Mouse (Mus musculus) MEL (cell line): ENCODE measurements at regions not wholly inside any gene's neighbourhood (a gene's known extent, or its start where the extent isn't known, plus 50 kb on each side); places are given as distances from the start of the nearest gene placed in this dataset.

Experiments
- DNase-seq: peaks from one replicate; pipeline ENCODE4 v3.0.0; 2011; ENCODE audit warnings: low read depth, low spot score
- H3K27ac ChIP-seq: 2 replicates; pipeline ENCODE4 v1.5.1; 2012; ENCODE audit warnings: low read depth, mild to moderate bottlenecking, control low read depth, low read length, moderate library complexity; ENCODE audit not compliant: control insufficient read depth
- H3K27me3 ChIP-seq, 2 experiments: fragments of 150-350 bp in 1 of 2; sonication (generic) in 1 of 2; 2 replicates each; pipeline ENCODE4 v1.6.1; 2012; ENCODE audit warnings: low read length in 2 of 2, mild to moderate bottlenecking in 2 of 2, improper control_type of control experiment in 1 of 2, moderate library complexity in 1 of 2; ENCODE audit not compliant: insufficient read depth in 2 of 2, control insufficient read depth in 1 of 2
- H3K36me3 ChIP-seq, 2 experiments: 2 replicates each; pipeline ENCODE4 v1.6.1; 2012 to 2014; ENCODE audit warnings: low read length in 2 of 2, improper control_type of control experiment in 1 of 2, inconsistent platforms in 1 of 2, mild to moderate bottlenecking in 1 of 2; ENCODE audit not compliant: insufficient read depth in 2 of 2, control insufficient read depth in 1 of 2
- H3K4me1 ChIP-seq, 2 experiments: fragments of 150-350 bp in 1 of 2; sonication (generic) in 1 of 2; 2 replicates each; pipeline ENCODE4 v1.6.1; 2012; ENCODE audit warnings: low read length in 2 of 2, improper control_type of control experiment in 1 of 2, mild to moderate bottlenecking in 1 of 2; ENCODE audit not compliant: insufficient read depth in 2 of 2, control insufficient read depth in 1 of 2
- H3K4me3 ChIP-seq, 2 experiments: fragments of 150-350 bp in 1 of 2; sonication (generic) in 1 of 2; 2 replicates each; pipeline ENCODE4 v1.5.1; 2012; ENCODE audit warnings: low read depth in 2 of 2, low read length in 2 of 2, mild to moderate bottlenecking in 2 of 2, moderate library complexity in 2 of 2, control low read depth in 1 of 2, improper control_type of control experiment in 1 of 2; ENCODE audit not compliant: control insufficient read depth in 1 of 2, insufficient read depth in 1 of 2
- H3K79me2 ChIP-seq: 2 replicates; pipeline ENCODE4 v1.6.1; 2012; ENCODE audit warnings: mild to moderate bottlenecking, low read length, moderate library complexity; ENCODE audit not compliant: control insufficient read depth, poor library complexity, insufficient read depth
- H3K9ac ChIP-seq: 2 replicates; pipeline ENCODE4 v1.6.1; 2012; ENCODE audit warnings: low read depth, mild to moderate bottlenecking, control low read depth, low read length, moderate library complexity; ENCODE audit not compliant: control insufficient read depth, poor library complexity, severe bottlenecking
- H3K9me3 ChIP-seq: fragments of 150-350 bp; sonication (generic); replicated peaks from 2 replicates; pipeline ENCODE4 v1.6.1; 2012; ENCODE audit warnings: mild to moderate bottlenecking, low read length, improper control_type of control experiment, moderate library complexity; ENCODE audit not compliant: insufficient read depth
- CHD1 ChIP-seq: IDR thresholded peaks from 2 replicates; pipeline ENCODE4 v1.6.1; 2012; ENCODE audit warnings: low read depth, mild to moderate bottlenecking, inconsistent platforms, low read length, improper control_type of control experiment
- ELF1 ChIP-seq: IDR thresholded peaks from 2 replicates; pipeline ENCODE4 v1.6.1; 2014; ENCODE audit warnings: low read depth, mild to moderate bottlenecking, inconsistent platforms, low read length, improper control_type of control experiment, moderate library complexity
- EP300 ChIP-seq, 2 experiments: IDR thresholded peaks; 2 replicates each; pipeline ENCODE4 v1.6.1; 2011; ENCODE audit warnings: improper control_type of control experiment in 2 of 2, low read length in 2 of 2, low read depth in 1 of 2, mild to moderate bottlenecking in 1 of 2
- ETS1 ChIP-seq: IDR thresholded peaks from 2 replicates; pipeline ENCODE4 v1.6.1; 2012; ENCODE audit warnings: low read depth, mild to moderate bottlenecking, inconsistent platforms, low read length, improper control_type of control experiment, moderate library complexity
- GABPA ChIP-seq: IDR thresholded peaks from 2 replicates; pipeline ENCODE4 v1.6.1; 2012; ENCODE audit warnings: low read depth, mild to moderate bottlenecking, inconsistent platforms, low read length, improper control_type of control experiment, moderate library complexity
- GATA1 ChIP-seq: IDR thresholded peaks from 2 replicates; pipeline ENCODE4 v1.6.1; 2011; ENCODE audit warnings: low read depth, low read length, improper control_type of control experiment
- HCFC1 ChIP-seq: IDR thresholded peaks from 2 replicates; pipeline ENCODE4 v1.6.1; 2012; ENCODE audit warnings: low read depth, mild to moderate bottlenecking, inconsistent platforms, low read length, improper control_type of control experiment, moderate library complexity
- KAT2A ChIP-seq: conservative IDR thresholded peaks from 2 replicates; pipeline ENCODE4 v1.6.1; 2012; ENCODE audit warnings: low read depth, low read length, improper control_type of control experiment, inconsistent platforms
- MAX ChIP-seq: IDR thresholded peaks from 2 replicates; pipeline ENCODE4 v1.6.1; 2011; ENCODE audit warnings: low read length, improper control_type of control experiment
- MEF2A ChIP-seq: IDR thresholded peaks from 2 replicates; pipeline ENCODE4 v1.6.1; 2014; ENCODE audit warnings: low read depth, mild to moderate bottlenecking, inconsistent platforms, low read length, improper control_type of control experiment; ENCODE audit not compliant: poor library complexity, insufficient replicate concordance, severe bottlenecking; ENCODE audit errors: extremely low read depth
- MXI1 ChIP-seq: IDR thresholded peaks from 2 replicates; pipeline ENCODE4 v1.6.1; 2011; ENCODE audit warnings: mild to moderate bottlenecking, low read depth, low read length, improper control_type of control experiment
- MYC ChIP-seq: IDR thresholded peaks from 2 replicates; pipeline ENCODE4 v1.6.1; 2011; ENCODE audit warnings: low read depth, mild to moderate bottlenecking, low read length, improper control_type of control experiment, moderate library complexity
- NELFE ChIP-seq: IDR thresholded peaks from 2 replicates; pipeline ENCODE4 v1.6.1; 2011; ENCODE audit warnings: low read depth, low read length, improper control_type of control experiment
- NRF1 ChIP-seq: IDR thresholded peaks from 2 replicates; pipeline ENCODE4 v1.6.1; 2014; ENCODE audit warnings: low read depth, mild to moderate bottlenecking, inconsistent platforms, low read length, improper control_type of control experiment, moderate library complexity; ENCODE audit not compliant: poor library complexity, insufficient read depth, severe bottlenecking
- RAD21 ChIP-seq: IDR thresholded peaks from 2 replicates; pipeline ENCODE4 v1.6.1; 2011; ENCODE audit warnings: mild to moderate bottlenecking, low read depth, low read length, improper control_type of control experiment
- SMC3 ChIP-seq: IDR thresholded peaks from 2 replicates; pipeline ENCODE4 v1.6.1; 2011; ENCODE audit warnings: low read depth, low read length, improper control_type of control experiment
- TAL1 ChIP-seq: IDR thresholded peaks from 2 replicates; pipeline ENCODE4 v1.6.1; 2012; ENCODE audit warnings: mild to moderate bottlenecking, inconsistent platforms, low read length, moderate library complexity, mixed read lengths
- TBP ChIP-seq: IDR thresholded peaks from 2 replicates; pipeline ENCODE4 v1.8.0; 2011; ENCODE audit warnings: low read depth, low read length, improper control_type of control experiment
- UBTF ChIP-seq: IDR thresholded peaks from 2 replicates; pipeline ENCODE4 v1.6.1; 2012; ENCODE audit warnings: low read depth, mild to moderate bottlenecking, inconsistent platforms, low read length, improper control_type of control experiment, moderate library complexity, borderline replicate concordance; ENCODE audit not compliant: insufficient read depth
- USF2 ChIP-seq, 2 experiments: IDR thresholded peaks; 2 replicates each; pipeline ENCODE4 v1.6.1; 2011 to 2012; ENCODE audit warnings: improper control_type of control experiment in 2 of 2, low read length in 2 of 2, borderline replicate concordance in 1 of 2, inconsistent platforms in 1 of 2, low read depth in 1 of 2, mild to moderate bottlenecking in 1 of 2; ENCODE audit not compliant: insufficient read depth in 1 of 2
- ZC3H11A ChIP-seq: IDR thresholded peaks from 2 replicates; pipeline ENCODE4 v1.6.1; 2012; ENCODE audit warnings: low read depth, mild to moderate bottlenecking, inconsistent platforms, low read length, improper control_type of control experiment
- ZKSCAN1 ChIP-seq: IDR thresholded peaks from 2 replicates; pipeline ENCODE4 v1.6.1; 2012; ENCODE audit warnings: low read depth, mild to moderate bottlenecking, inconsistent platforms, low read length, improper control_type of control experiment, moderate library complexity
- ZMIZ1 ChIP-seq: IDR thresholded peaks from 2 replicates; pipeline ENCODE4 v1.6.1; 2012; ENCODE audit warnings: low read depth, mild to moderate bottlenecking, inconsistent platforms, low read length, improper control_type of control experiment, moderate library complexity

- TF ChIP-seq MEF2A = no peak
- TF ChIP-seq NELFE = no peak
- no peak for TF ChIP-seq TAL1
- TF ChIP-seq UBTF = no peak
- TF ChIP-seq ELF1 = no peak
- no peak for TF ChIP-seq CHD1
- no peak for TF ChIP-seq ZMIZ1
- no peak for TF ChIP-seq TBP
- no peak for TF ChIP-seq SMC3
- no peak for TF ChIP-seq RAD21
- no peak for TF ChIP-seq NRF1
- no peak for TF ChIP-seq USF2 (IDR thresholded peaks at IDR 0.05; ENCODE audit: borderline replicate concordance in 1 of 2, insufficient read depth in 1 of 2, low read depth in 1 of 2, low read length in 2 of 2)
- no peak for TF ChIP-seq KAT2A
- TF ChIP-seq EP300 (IDR thresholded peaks at IDR 0.05; ENCODE audit: low read depth in 1 of 2, low read length in 2 of 2) = no peak
- TF ChIP-seq ZKSCAN1 = no peak
- TF ChIP-seq ETS1 = no peak
- TF ChIP-seq ZC3H11A = no peak
- H3K9me3 ChIP-seq = no peaks in the 10 kb centered on the region
- H3K4me3 ChIP-seq = no peak overlapping the region
- H3K27ac ChIP-seq = no peak overlapping the region
- DNase-seq = no peak
- H3K36me3 ChIP-seq = no peaks in the 10 kb centered on the region
- H3K4me1 ChIP-seq = no peaks in the 10 kb centered on the region
- H3K27me3 ChIP-seq = no peaks in the 10 kb centered on the region
- no peaks in the 10 kb centered on the region for H3K79me2 ChIP-seq
- no peak overlapping the region for H3K9ac ChIP-seq
Measured at GRCm38 (mm10) chr13:59937147-59937546, 114.2 kb upstream of the Tut7 start.

GRCm38 (mm10) chr13:59934556-59934955 lies 111.6 kb upstream of the Tut7 start:
- DNase-seq = no peak
- Histone ChIP-seq H3K27ac (no peak overlapping the region), H3K4me3 (no peak overlapping the region)
- TF ChIP-seq MEF2A (no peak), EP300 (IDR thresholded peaks at IDR 0.05; ENCODE audit: low read depth in 1 of 2, low read length in 2 of 2) (no peak), GATA1 (no peak), GABPA (no peak), RAD21 (no peak), MXI1 (no peak), HCFC1 (no peak), MYC (no peak), MAX (no peak), NELFE (no peak)
- TF ChIP-seq, all 39 proteins: peak for 0
- Histone ChIP-seq H3K36me3 (no peaks in the 10 kb centered on the region), H3K9ac (no peak overlapping the region), H3K4me1 (no peaks in the 10 kb centered on the region), H3K79me2 (no peaks in the 10 kb centered on the region), H3K9me3 (no peaks in the 10 kb centered on the region), H3K27me3 (no peaks in the 10 kb centered on the region)
